In genomic region chr7:127345512-127346325, GRCm38 (mm10) we compare ENCODE assay signal across 8 mouse cellular contexts. TPM values are rescaled to one million over a fixed set of nuclear protein-coding genes. Genes with fewer than 3 reads are reported as not detected.
A peak's percentile ranks its signal among the peaks of the same experiment; 100 is the strongest.
DNase-seq lines count a peak whose midpoint lies in the region; ATAC-seq lines count a peak whose summit lies in the region.

TSS of gene Zfp768 (minus strand) at chr7:127345589.

- ATAC-seq in hindbrain, embryonic 16.5 days: peak; percentile 90

- H3K27me3 ChIP-seq in hindbrain, embryonic 16.5 days (replicated peaks; ENCODE audit: control insufficient read depth, insufficient read depth, low read length): no peaks in the 10 kb centered on the region

- H3K36me3 ChIP-seq in hindbrain, embryonic 16.5 days (ENCODE audit: control insufficient read depth, insufficient read depth, low read length): peaks cover 11% of the 10 kb centered on the region
- no peaks in the 10 kb centered on the region for H3K36me3 ChIP-seq in macrophage (ENCODE audit: inconsistent target)

- peaks cover 20% of the 10 kb centered on the region for H3K4me1 ChIP-seq in hindbrain, embryonic 16.5 days (ENCODE audit: control insufficient read depth, insufficient read depth, low read depth, low read length)

- peak within 1 kb of the TSS; percentile 98 for H3K27ac ChIP-seq in hindbrain, embryonic 16.5 days (ENCODE audit: low read depth, low read length)
- peak within 1 kb of the TSS; percentile 52 for H3K27ac ChIP-seq in macrophage

- peak within 1 kb of the TSS; percentile 73 for H3K4me2 ChIP-seq in hindbrain, embryonic 16.5 days (ENCODE audit: low read length)

- peak; percentile 70 for DNase-seq in T-cell, adult 2 months (ENCODE audit: low spot score)
- peak; percentile 93 to 94 for DNase-seq in cerebellum, postnatal 36 days
- DNase-seq in gastrocnemius, adult 18-20 months (ENCODE audit: low spot score): peak; percentile 94
- DNase-seq in left cerebral cortex, adult 18-20 months (ENCODE audit: low spot score in 2 of 2): peak; percentile 82 to 86
- DNase-seq in right cerebral cortex, adult 18-20 months: peak; percentile 86
- peak; percentile 94 for DNase-seq in urinary bladder, postnatal 14 days (ENCODE audit: low spot score)

- under 1% methylated on average over 73 of the region's 76 CpGs for WGBS in hindbrain, embryonic 16.5 days
- under 1% methylated on average over 57 of the region's 76 CpGs for WGBS in macrophage (ENCODE audit: missing documents)

- H3K79me2 ChIP-seq in macrophage (ENCODE audit: inconsistent target): peaks cover 12% of the 10 kb centered on the region; the same call in 1 of the 2 replicates

- H3K4me3 ChIP-seq in hindbrain, embryonic 16.5 days (ENCODE audit: low read length): peak within 1 kb of the TSS; percentile 95
- peak within 1 kb of the TSS; percentile 87 for H3K4me3 ChIP-seq in macrophage (ENCODE audit: inconsistent target)

- H3K9me3 ChIP-seq in hindbrain, embryonic 16.5 days (ENCODE audit: control insufficient read depth, low read length): no peaks in the 10 kb centered on the region

- H3K9ac ChIP-seq in hindbrain, embryonic 16.5 days (ENCODE audit: low read depth, low read length): peak within 1 kb of the TSS; percentile 97

RNA-seq across cellular contexts. Expression of gene Zfp768, which starts in this region (rescaled TPM):
- 10 to 100 TPM; 36.4 to 41.6 TPM for total RNA-seq in gastrocnemius, adult 18-20 months (2021)
- polyA plus RNA-seq in hindbrain, embryonic 16.5 days (2015; fragmentation: Nextera tagmentation; extraction: Ambion mirVana): 16.3 and 17.4 TPM in 2 replicates
- total RNA-seq in left cerebral cortex, adult 18-20 months (2021): 10 to 100 TPM; 13.7 to 14.5 TPM
- 10 to 100 TPM in 14 of 26 experiments, 1 to 10 TPM in 12; 2.5 to 20.3 (median 10.6) TPM for total RNA-seq in macrophage (2018; cell fraction: chromatin; rRNA removed)
- 10 to 100 TPM in 20 of 26 experiments, 1 to 10 TPM in 6; 6.4 to 17.6 (median 14.2) TPM for total RNA-seq in macrophage (2018; cell fraction: cytosol; rRNA removed)
- 10 to 100 TPM in 15 of 26 experiments, 1 to 10 TPM in 11; 3.9 to 25.8 (median 12.4) TPM for total RNA-seq in macrophage (2018; cell fraction: nucleus; rRNA removed)
- polyA plus RNA-seq in macrophage (2018): 11.5 to 14.2 TPM (median 12.0 TPM) in 3 replicates

Comparison
In these comparisons a context has a peak if more than half of its experiments do, and no peak if none do; other contexts are left out.
1. Peak in every context shown above with its lines: DNase-seq, ATAC-seq, H3K4me3 ChIP-seq and H3K27ac ChIP-seq.